Mouse (Mus musculus): ENCODE data around the gene Pkhd1.

DNA sequence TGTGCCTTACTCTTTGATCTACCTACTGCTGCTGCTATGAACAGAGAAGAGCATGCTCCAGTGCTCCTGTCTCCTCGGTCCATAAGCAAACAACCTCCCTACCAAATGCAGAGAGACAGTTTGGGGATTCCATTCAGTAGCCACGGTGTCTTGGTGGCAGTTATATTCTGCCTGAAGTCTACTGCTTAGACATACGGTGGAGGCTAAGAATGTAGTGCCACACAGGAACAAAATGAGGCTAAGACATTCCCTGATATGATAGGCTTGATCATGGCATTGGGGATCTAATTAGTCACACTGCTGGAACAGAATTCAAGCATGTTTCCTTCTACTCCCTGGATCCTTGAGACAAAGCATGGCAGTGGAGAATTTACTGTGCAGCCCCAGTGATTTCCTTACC is 48.4 kb downstream of the Pkhd1 start:
- TF ChIP-seq POLR2A (IDR thresholded peaks at IDR 0.05; ENCODE audit: insufficient read depth, low read length) (no peak), CTCF (IDR thresholded peaks at IDR 0.05; ENCODE audit: low read depth, low read length) (no peak)
